Mouse (Mus musculus) myocyte (in vitro differentiated cells): Measurements from ENCODE around the gene Ssu72. TPM values are rescaled to one million over a fixed set of nuclear protein-coding genes. Genes with fewer than 3 reads are reported as not detected.
"Not testable (repeated sequence)": the region's sequence is repeated elsewhere in the genome, so short reads cannot be mapped to it uniquely, and the experiment has no call there.

ENCODE experiments used
- H3K27me3 ChIP-seq: one replicate; pipeline ENCODE4 v1.6.1; 2011; ENCODE audit not compliant: control insufficient read depth, insufficient read depth, insufficient read length
- H3K36me3 ChIP-seq: one replicate; pipeline ENCODE4 v1.6.1; 2011; ENCODE audit not compliant: control insufficient read depth, insufficient read depth
- H3K4me2 ChIP-seq: one replicate; pipeline ENCODE4 v1.6.1; 2011; ENCODE audit warnings: low read depth, control low read depth
- H3K4me3 ChIP-seq: one replicate; pipeline ENCODE4 v1.5.1; 2011; ENCODE audit warnings: mild to moderate bottlenecking, control low read depth, moderate library complexity
- H3K79me2 ChIP-seq: one replicate; pipeline ENCODE4 v1.6.1; 2011; ENCODE audit not compliant: control insufficient read depth, insufficient read depth
- H3ac ChIP-seq: one replicate; pipeline ENCODE4 v1.6.1; 2011; ENCODE audit not compliant: control insufficient read depth, insufficient read length
- CEBPB ChIP-seq: IDR thresholded peaks from 2 replicates; pipeline ENCODE4 v1.6.1; 2011; ENCODE audit warnings: mild to moderate bottlenecking, moderate library complexity; ENCODE audit not compliant: poor library complexity, insufficient read depth, severe bottlenecking
- E2F4 ChIP-seq: IDR thresholded peaks from one replicate; pipeline ENCODE4 v1.6.1; 2011; ENCODE audit warnings: mild to moderate bottlenecking, control low read depth, moderate library complexity; ENCODE audit not compliant: insufficient read depth
- MAX ChIP-seq: IDR thresholded peaks from one replicate; pipeline ENCODE4 v1.6.1; 2011; ENCODE audit warnings: low read depth, mild to moderate bottlenecking, control low read depth
- MYOD1 ChIP-seq, 3 experiments: IDR thresholded peaks; one replicate each; pipeline ENCODE4 v1.6.1; 2011; ENCODE audit warnings: control low read depth in 2 of 3, low read depth in 2 of 3, mild to moderate bottlenecking in 2 of 3, moderate library complexity in 1 of 3; ENCODE audit not compliant: insufficient read length in 2 of 3, control insufficient read depth in 1 of 3
- MYOG ChIP-seq, 3 experiments: IDR thresholded peaks; one replicate each; pipeline ENCODE4 v1.6.1; 2011; ENCODE audit warnings: control low read depth in 2 of 3, low read depth in 2 of 3, mild to moderate bottlenecking in 2 of 3; ENCODE audit not compliant: insufficient read length in 2 of 3, control insufficient read depth in 1 of 3, insufficient read depth in 1 of 3
- POLR2A ChIP-seq: IDR thresholded peaks from one replicate; pipeline ENCODE4 v1.6.1; 2011; ENCODE audit warnings: low read depth, mild to moderate bottlenecking, control low read depth, moderate library complexity; ENCODE audit not compliant: insufficient read length
- POLR2AphosphoS2 ChIP-seq: IDR thresholded peaks from one replicate; pipeline ENCODE4 v1.6.1; 2011; ENCODE audit warnings: low read depth, control low read depth; ENCODE audit not compliant: insufficient read length
- REST ChIP-seq: IDR thresholded peaks from one replicate; pipeline ENCODE4 v1.6.1; 2011; ENCODE audit warnings: mild to moderate bottlenecking, control low read depth, moderate library complexity; ENCODE audit not compliant: insufficient read depth, insufficient read length
- SRF ChIP-seq: IDR thresholded peaks from one replicate; pipeline ENCODE4 v1.6.1; 2011; ENCODE audit warnings: low read depth; ENCODE audit not compliant: control insufficient read depth, insufficient read length
- TCF12 ChIP-seq: IDR thresholded peaks from one replicate; pipeline ENCODE4 v1.6.1; 2011; ENCODE audit warnings: mild to moderate bottlenecking, control low read depth; ENCODE audit not compliant: poor library complexity, insufficient read depth, severe bottlenecking
- TCF3 ChIP-seq: IDR thresholded peaks from one replicate; pipeline ENCODE4 v1.6.1; 2011; ENCODE audit warnings: low read depth, control low read depth; ENCODE audit not compliant: insufficient read length
- USF1 ChIP-seq: IDR thresholded peaks from one replicate; pipeline ENCODE4 v1.6.1; 2011; ENCODE audit warnings: low read depth, mild to moderate bottlenecking, control low read depth, moderate library complexity
- polyA plus RNA-seq: library from polyadenylated mRNA; unstranded; fragments of >200 nt; fragmentation: generic; extraction: Trizol; gene quantifications from one replicate; pipeline ENCODE4 v1.2.1, GENCODE M21; 2012; ENCODE audit warnings: missing spikeins

Ssu72 gene
- polyA plus RNA-seq, 1 experiment, result 105 TPM

GRCm38 (mm10) chr4:155738262-155738661, 33.7 kb downstream of the Ssu72 start:
- H3ac ChIP-seq, result no peak overlapping the region
- peaks cover 6% of the 10 kb centered on the region for H3K79me2 ChIP-seq
- TF ChIP-seq POLR2A (no peak), TCF12 (no peak), MYOD1 (IDR thresholded peaks at IDR 0.05; ENCODE audit: control insufficient read depth in 1 of 3, insufficient read length in 2 of 3, low read depth in 2 of 3) (no peak), E2F4 (no peak), SRF (no peak), USF1 (no peak), TCF3 (no peak)
- H3K4me2 ChIP-seq, result no peak overlapping the region
- H3K27me3 ChIP-seq, result no peaks in the 10 kb centered on the region
- H3K36me3 ChIP-seq, result peaks cover 14% of the 10 kb centered on the region
- H3K4me3 ChIP-seq, result no peak overlapping the region

DNA sequence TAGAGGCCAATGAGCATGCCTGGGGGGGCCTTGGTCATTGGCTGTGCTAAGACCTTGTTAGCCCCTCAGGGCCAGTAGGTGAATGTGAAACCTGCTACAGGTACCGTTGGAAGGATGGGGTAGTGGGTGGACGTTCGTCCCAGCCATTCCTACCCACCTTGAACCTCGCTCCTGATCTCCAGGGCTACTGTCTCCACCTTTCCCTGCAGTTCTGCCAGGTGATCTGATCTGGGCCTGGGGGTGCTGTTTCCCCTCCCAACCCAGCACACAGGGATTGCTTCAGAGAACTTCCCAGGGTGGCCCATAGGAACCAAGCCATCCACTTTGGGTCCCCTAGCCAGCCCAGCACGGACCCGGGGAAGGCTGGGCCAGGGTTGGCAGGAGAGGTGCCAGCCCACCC, 34.6 kb downstream of the Ssu72 start:
- TF ChIP-seq POLR2AphosphoS2, result peak; percentile 34
- TF ChIP-seq TCF12, result no peak
- TF ChIP-seq POLR2A, result no peak
- TF ChIP-seq E2F4, result no peak
- no peak for TF ChIP-seq MAX
- no peak for TF ChIP-seq USF1
- Histone ChIP-seq H3K36me3 (peaks cover 18% of the 10 kb centered on the region), H3K79me2 (no peaks in the 10 kb centered on the region)

DNA sequence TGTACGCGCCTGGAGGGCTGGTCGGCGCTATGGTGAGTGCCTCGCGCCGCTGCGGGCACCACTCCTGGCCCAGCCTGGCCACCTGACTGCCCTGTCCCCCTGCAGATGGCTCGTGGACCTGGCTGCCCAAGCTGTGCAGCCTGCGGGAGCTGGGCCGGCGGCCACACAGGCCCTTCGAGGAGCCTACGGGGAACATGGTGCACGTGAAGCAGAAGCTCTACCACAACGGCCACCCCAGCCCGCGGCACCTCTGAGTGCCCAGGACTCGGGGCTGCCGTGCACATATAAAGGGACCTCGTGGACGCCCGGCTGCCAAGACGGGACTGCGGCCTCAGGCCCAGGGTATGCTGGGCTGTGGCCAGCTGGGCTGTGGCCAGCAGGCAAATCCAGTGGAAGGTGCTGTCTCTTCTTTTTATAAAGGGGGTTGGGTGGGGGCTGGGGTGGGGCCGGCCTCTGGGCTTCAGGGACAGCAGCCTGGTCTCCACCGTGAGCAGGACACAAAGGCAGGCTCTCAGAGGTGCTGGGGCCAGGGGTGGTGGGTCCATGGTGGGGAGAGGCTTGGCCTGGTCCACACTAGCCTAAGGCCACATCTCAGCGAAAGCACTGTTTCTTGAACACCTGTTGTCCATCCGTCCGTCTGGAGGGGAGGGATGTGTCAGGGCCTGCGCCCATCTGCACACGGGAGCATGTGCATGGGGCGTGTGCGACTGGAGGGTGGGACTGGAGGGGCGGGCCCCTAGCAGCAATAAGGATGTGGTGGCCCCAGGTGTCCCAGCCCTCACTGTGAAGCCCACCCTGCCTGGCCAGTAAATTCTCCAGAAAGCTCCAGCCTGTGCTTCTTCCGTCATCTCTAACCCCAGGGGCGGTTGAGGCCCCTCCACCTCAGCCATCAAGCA, 35.4 kb downstream of the Ssu72 start:
- H3K4me3 ChIP-seq, result no peak overlapping the region
- TF ChIP-seq REST (no peak), USF1 (no peak), MYOD1 (IDR thresholded peaks at IDR 0.05; ENCODE audit: control insufficient read depth in 1 of 3, insufficient read length in 2 of 3, low read depth in 2 of 3) (peak in 2 of 3 experiments; percentile 55 to 62), MAX (no peak), MYOG (IDR thresholded peaks at IDR 0.05; ENCODE audit: control insufficient read depth in 1 of 3, insufficient read depth in 1 of 3, insufficient read length in 2 of 3, low read depth in 2 of 3) (peak in 1 of 3 experiments; percentile 22), POLR2AphosphoS2 (peak; percentile 85), TCF3 (no peak), E2F4 (no peak), CEBPB (no peak), POLR2A (peak; percentile 47), SRF (no peak), TCF12 (no peak)
- H3K27me3 ChIP-seq, result no peaks in the 10 kb centered on the region
- no peak overlapping the region for H3ac ChIP-seq
- H3K79me2 ChIP-seq, result no peaks in the 10 kb centered on the region
- H3K36me3 ChIP-seq, result peaks cover 18% of the 10 kb centered on the region
- H3K4me2 ChIP-seq, result no peak overlapping the region

More for the DNA sequence above, 34.6 kb downstream of the Ssu72 start:
- no peak overlapping the region for H3K4me3 ChIP-seq
- no peaks in the 10 kb centered on the region for H3K27me3 ChIP-seq
- no peak overlapping the region for H3ac ChIP-seq
- H3K4me2 ChIP-seq, result no peak overlapping the region

GRCm38 (mm10) chr4:155740681-155741080, 36.1 kb downstream of the Ssu72 start:
- H3K36me3 ChIP-seq, result peaks cover 18% of the 10 kb centered on the region
- not testable (repeated sequence) for H3K79me2 ChIP-seq, H3K4me2 ChIP-seq, H3ac ChIP-seq, H3K4me3 ChIP-seq, H3K27me3 ChIP-seq

GRCm38 (mm10) chr4:155742684-155743083, 38.1 kb downstream of the Ssu72 start:
- H3K27me3 ChIP-seq, result no peaks in the 10 kb centered on the region
- no peak for TF ChIP-seq TCF3
- TF ChIP-seq CEBPB, result no peak
- no peak for TF ChIP-seq MYOG (IDR thresholded peaks at IDR 0.05; ENCODE audit: control insufficient read depth in 1 of 3, insufficient read depth in 1 of 3, insufficient read length in 2 of 3, low read depth in 2 of 3)
- TF ChIP-seq POLR2AphosphoS2, result no peak
- no peak for TF ChIP-seq REST
- no peak for TF ChIP-seq MAX
- no peak for TF ChIP-seq E2F4
- TF ChIP-seq TCF12, result no peak
- no peak for TF ChIP-seq MYOD1 (IDR thresholded peaks at IDR 0.05; ENCODE audit: control insufficient read depth in 1 of 3, insufficient read length in 2 of 3, low read depth in 2 of 3)
- no peak for TF ChIP-seq SRF
- no peak for TF ChIP-seq USF1
- no peak for TF ChIP-seq POLR2A
- no peaks in the 10 kb centered on the region for H3K79me2 ChIP-seq

More at GRCm38 (mm10) chr4:155742684-155743083, 38.1 kb downstream of the Ssu72 start:
- no peak overlapping the region for H3K4me3 ChIP-seq
- H3K4me2 ChIP-seq, result no peak overlapping the region
- no peak overlapping the region for H3ac ChIP-seq
- H3K36me3 ChIP-seq, result peaks cover 15% of the 10 kb centered on the region
